Mouse (Mus musculus) kidney, postnatal 25 days (tissue): ENCODE measurements at regions not wholly inside any gene's neighbourhood (a gene's known extent, or its start where the extent isn't known, plus 50 kb on each side); places are given as distances from the start of the nearest gene placed in this dataset.
A peak's percentile ranks its signal among the peaks of the same experiment; 100 is the strongest.
"Not testable (repeated sequence)": the region's sequence is repeated elsewhere in the genome, so short reads cannot be mapped to it uniquely, and the experiment has no call there.

Experiments
- DNase-seq, 2 experiments: peaks; one replicate each; pipeline ENCODE4 v3.0.0; 2021; ENCODE audit warnings: mixed read lengths in 2 of 2

DNA sequence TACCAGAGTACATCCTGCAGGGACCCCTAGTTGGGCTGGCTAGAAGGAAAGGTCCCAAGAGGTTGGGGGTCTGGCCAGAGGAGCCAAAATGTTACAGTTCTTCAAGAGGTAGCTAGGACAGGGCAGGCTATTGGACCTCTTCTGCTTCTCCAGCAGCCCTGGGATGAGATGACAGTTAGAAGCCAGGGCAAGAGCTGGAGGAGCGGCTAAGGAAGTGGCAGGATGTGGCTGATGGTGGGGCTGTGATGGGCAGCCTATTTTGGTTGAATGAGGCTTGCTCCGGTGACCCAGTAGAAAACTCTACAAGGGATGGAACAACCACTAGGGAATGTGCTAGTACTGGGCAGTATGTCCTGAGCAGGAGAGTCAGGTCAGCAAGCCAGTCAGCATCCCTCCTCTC, 82.8 kb downstream of the Ddx11 start:
- no peak for DNase-seq

DNA sequence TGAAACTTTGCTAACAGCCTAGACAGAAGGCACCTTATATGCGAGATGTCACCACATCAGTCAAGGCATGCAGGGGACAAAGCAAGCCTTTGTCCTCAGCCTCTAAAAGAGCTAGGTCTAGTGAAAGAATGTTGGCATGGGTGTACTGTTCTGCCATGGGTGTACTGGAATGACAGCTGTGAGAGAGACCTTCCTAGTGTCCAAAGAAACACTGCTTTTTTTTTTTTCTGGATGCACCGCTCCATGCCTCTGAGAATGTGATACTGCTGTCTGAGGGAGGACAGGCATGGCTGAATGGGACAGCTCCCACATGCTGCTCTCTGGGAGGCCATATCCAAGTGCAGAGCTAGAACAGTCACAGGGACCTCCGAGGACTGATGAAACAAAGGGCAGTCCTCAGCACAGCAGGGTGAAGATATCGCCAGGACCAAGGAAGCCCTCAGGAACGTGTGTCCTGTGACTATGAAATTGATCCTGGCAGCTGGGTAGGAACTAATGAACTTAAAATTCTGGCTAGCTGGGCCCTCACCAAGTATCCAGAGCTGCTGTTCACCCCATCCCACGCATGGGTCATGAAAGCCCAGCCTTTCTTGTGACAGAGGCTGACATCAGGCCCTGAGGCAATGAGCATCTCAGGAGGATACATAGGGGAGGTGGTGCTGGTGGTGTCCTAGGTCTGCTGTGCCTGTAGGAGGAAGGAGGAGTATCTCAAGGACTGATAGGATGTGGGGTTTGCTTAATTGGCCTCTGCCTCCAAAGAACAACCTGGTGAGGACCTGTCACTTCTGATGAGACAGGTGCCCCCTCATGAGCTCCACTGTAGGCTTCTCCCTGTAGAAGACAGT, 84.6 kb downstream of the Ddx11 start:
- DNase-seq = not testable (repeated sequence)

- DNase-seq = not testable (repeated sequence)
Measured at GRCm38 (mm10) chr17:66208803-66209515, 85.6 kb downstream of the Ddx11 start.

GRCm38 (mm10) chr17:66211561-66211960, 88.2 kb downstream of the Ddx11 start:
- DNase-seq = peak in 1 of 2 experiments; percentile 11

DNA sequence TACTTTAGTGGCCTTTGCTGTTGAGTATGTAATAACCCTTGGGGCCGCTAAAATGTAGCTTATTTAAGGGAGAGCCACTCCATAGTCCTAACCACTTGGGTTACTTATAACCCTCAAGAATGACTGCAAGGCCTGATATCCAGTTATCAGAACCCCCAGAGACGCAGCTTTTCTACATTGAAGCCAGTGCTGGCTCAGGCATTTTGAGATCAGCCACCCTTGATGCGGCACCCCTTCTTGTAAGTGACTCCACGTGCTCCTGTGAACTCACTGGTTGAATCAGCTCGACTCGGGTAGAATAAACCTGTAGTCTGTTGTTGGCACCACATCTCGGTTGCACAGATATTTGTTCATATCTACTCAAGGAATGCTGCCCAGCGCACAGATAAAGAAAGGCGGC, 89.3 kb downstream of the Ddx11 start:
- DNase-seq = no peak

- DNase-seq = no peak
Measured at GRCm38 (mm10) chr17:66218321-66218720, 95.0 kb downstream of the Ddx11 start.

DNA sequence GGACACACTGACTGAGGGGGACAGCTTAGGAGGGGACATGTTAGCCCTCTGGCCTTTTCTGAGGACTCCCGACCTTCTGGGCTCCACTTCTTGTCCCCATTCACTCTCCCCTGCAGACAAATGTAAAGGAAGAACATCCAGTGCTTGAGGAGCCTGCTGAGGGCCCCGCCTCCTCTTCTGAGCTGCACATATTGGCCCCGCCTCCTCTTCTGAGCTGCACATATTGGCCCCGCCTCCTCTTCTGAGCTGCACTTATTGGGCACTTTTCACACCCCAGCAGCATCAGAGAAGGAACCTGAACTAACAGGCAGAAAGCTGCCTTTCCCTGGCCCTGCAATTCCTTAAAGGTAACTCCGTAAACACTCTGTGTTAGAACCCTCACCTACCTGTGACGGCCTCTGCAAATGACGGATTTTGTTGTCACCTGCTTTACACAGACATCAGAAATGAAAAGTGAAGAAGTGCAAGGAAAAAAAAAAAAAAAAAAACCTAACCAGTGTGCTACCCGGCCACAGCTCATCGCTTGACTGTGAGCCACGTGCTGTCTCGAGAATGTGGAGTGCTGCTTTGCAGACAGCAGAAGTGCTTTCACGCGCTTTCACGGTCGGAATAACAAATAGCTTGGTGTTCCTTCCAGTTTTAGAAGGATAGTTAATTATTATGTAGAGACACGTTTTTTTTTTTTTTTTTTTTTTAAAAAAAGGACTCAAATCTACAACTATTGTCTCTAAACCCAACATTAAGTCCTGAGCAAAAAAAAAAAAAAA, 96.5 kb downstream of the Ddx11 start:
- DNase-seq = no peak

DNA sequence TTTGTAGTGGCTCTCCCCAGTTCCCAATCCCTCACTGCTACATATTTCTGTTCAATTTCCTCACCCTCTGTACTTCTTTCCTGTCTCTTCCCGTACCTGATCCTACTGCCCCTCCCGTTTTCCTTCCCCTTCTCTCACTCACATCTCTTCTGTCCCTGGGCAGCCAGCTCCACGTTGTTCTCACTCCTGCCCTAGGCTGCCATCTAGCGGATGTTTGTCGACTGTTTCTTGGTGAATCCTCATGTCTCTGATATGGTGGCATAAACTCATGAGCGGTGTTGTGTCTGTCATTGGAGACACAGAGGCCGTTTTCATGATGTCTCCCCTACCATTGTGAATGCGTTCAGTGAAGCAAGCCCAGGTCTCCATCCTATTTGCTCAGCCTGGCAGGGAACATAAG, 97.9 kb downstream of the Ddx11 start:
- peak; percentile 61 to 82 for DNase-seq

- DNase-seq = no peak
Measured at GRCm38 (mm10) chr17:66223711-66224110, 100.4 kb downstream of the Ddx11 start.

DNA sequence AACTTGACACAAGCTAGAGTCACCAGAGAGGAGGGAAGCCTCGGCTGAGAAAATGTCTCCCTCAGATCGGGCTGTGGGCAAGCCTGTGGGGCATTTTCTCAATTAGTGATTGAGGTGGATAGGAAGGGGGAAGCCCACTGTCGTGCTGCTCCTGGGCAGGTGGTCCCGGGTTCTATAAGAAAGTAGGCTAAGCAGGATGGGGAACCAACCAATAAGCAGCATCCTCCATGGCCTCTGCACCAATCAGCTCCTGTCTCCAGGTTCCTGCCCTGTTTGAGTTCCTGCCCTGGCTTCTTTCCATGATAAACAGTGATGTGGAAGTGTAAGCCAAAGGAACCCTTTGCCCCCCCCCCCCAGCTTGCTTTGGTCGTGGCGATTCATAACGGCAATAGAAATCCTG, 100.9 kb downstream of the Ddx11 start:
- DNase-seq = peak in 1 of 2 experiments; percentile 41

- no peak for DNase-seq
Measured at GRCm38 (mm10) chr17:66232391-66232790, 109.1 kb downstream of the Ddx11 start.

- no peak for DNase-seq
Measured at GRCm38 (mm10) chr17:66232891-66233421, 109.6 kb downstream of the Ddx11 start.

DNA sequence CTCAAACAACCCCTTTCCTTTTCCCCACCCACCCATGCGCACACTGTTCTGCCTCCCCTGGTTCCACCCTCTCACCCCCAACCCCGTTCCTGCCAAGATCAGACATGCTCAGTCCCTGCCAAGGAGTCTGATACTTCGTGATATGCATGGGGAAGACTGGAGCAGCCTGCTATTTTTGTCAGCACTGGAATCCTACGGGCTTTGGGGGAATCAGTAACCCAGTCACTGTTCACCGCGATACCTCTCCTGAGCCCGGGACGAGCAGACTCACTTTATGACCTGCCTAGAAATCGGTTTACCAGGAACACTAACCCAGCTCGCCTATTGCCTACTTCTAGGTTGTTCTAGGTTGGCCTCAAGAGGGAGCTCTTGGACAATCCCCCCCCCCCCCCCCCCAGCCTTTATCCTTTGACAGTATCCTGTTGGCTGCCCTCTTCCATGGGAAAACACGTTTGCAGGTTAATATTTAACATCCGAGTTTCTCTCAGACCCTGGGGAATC, 110.2 kb downstream of the Ddx11 start:
- peak in 1 of 2 experiments; percentile 18 for DNase-seq

- DNase-seq = no peak
Measured at GRCm38 (mm10) chr17:66234432-66234831, 111.1 kb downstream of the Ddx11 start.

GRCm38 (mm10) chr17:66235096-66235805, 111.9 kb downstream of the Ddx11 start:
- DNase-seq = peak; percentile 77 to 87

DNA sequence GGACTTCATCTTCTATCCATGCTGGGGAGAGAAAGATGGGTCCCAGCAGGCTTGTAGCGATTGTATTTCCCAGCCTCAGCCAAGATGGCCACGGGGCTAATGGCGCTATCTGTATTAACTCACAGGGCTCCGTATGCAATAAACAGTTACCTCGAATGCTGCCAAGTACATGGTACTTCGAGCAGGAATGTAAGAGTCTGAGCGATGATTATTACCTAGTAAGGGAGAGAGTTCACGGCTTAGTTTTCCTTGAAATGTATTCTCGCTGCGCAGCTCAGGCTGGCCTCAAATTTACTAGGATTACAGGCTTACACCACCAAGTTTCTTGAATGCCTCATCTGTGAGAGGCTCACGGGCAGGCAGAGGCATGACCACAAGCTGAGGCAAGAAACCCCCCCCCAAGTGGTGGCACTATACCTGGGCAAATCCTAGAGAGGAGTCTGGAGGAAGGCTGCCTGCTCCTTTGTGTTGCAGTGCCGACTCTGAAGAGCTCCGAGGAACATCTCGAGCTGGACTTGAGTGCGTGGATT, 112.6 kb downstream of the Ddx11 start:
- no peak for DNase-seq

DNA sequence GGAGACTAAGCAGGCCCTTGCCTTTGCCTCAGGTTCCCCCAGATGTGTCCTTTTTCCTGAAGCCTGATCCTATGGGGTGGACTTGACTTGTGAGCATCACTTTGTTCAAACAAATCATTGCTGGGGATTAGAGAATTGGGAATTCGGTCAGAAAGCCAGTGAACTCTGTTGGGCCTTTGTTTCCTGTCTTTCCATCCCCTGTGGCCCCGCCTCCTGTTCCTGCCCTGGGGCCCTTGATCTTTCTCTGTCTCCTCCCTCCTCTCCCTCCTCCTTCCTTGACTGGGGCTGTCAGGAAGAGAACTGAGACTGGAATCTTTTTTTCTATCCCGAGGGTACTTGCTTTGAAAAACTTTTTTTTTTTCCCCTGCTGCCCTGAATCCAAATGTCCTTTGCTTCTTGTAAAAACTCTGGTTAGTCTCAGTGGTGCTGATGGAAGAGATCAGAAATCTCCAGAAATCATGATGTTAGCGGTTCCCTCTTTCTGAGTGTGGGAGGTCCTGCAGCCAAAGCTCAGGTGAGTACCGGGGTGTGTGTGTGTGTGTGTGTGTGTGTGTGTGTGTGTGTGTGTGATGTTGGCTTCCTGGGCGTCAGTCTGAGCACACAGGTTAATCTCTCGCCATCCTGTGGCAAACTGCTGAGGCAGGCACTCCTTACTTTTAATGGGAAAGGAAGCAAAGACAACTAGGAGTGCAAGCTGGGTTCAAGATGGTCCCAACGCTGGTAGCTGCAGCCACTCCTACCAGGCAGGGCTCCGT, 118.7 kb downstream of the Ddx11 start:
- DNase-seq = peak; percentile 44 to 64

DNA sequence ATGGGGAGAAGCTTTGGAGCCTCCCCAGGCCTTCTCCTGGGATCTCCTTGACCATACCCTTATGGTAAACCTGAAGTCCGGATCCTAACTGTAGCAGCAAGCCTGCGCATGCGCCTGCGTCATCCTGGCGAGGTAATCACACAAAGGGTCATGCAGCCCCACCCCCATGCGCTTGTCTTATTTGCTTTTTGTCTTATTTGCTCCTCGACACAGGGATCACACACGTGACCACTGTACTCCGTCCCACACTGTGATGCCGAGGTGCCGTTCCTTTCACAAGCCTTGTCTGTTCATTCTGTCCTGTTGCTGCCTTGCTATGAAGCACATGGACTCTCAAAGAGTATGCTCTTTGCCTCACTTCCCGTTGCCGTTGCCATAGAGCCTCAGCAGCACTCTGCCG, 120.9 kb downstream of the Ddx11 start:
- DNase-seq = no peak

DNA sequence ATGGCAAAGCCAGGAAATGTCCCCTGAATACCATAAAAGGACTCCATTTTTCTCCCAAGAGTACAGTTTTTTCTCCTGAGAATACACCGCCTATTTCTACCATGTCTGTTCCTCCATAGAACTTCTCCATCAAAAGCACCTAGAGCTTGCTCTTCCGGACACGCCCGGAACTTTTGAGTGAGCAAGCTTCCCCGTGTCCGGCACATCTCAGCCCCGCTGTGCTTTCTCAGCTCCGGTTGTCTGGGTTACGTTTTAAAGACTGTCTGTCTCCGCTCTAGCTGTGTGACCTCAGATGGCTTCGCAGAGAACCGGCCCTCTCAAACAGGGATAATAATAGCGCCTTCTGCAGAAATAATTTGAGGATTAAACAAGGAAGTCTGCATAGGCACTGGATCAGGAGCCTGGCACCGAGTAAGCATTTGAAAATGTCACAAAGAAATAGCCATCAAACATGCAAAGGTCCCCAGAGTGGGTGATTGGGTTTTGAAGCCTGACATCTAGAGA, 122.8 kb downstream of the Ddx11 start:
- no peak for DNase-seq

- no peak for DNase-seq
Measured at GRCm38 (mm10) chr17:66251495-66251894, 128.2 kb downstream of the Ddx11 start.

DNA sequence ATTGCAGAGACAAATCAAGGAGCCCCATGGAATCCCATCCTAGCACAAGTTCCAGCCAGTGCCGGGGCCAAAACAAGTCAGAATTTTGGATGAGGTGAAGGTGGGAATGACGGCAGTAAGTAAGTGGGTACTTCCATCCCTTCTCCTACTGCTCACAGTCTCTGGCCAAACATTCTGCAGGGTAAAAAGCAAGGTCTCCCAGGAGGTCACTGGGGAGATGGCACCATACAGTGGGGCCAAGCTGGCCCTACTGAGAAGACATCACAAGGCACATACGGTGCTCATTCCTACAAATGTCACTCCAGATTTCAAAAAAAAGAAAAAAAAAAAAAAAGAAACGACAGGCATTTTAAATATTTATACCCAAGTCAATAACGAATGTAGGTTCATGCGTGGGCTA, 129.6 kb downstream of the Ddx11 start:
- no peak for DNase-seq
